Mouse (Mus musculus) C2C12 (cell line): ENCODE measurements around the gene Dhrs3. TPM values are rescaled to one million over a fixed set of nuclear protein-coding genes. Genes with fewer than 3 reads are reported as not detected.

ENCODE experiments used
- H3K27me3 ChIP-seq: one replicate; pipeline ENCODE4 v1.6.1; 2011; ENCODE audit not compliant: control insufficient read depth, insufficient read depth, insufficient read length
- H3K36me3 ChIP-seq: one replicate; pipeline ENCODE4 v1.6.1; 2011; ENCODE audit not compliant: control insufficient read depth, insufficient read depth
- H3K4me3 ChIP-seq: one replicate; pipeline ENCODE4 v1.5.1; 2011; ENCODE audit warnings: mild to moderate bottlenecking, control low read depth; ENCODE audit not compliant: poor library complexity, insufficient read depth, severe bottlenecking
- H3K79me2 ChIP-seq: one replicate; pipeline ENCODE4 v1.6.1; 2011; ENCODE audit not compliant: control insufficient read depth, insufficient read depth
- H3K79me3 ChIP-seq: one replicate; pipeline ENCODE4 v1.6.1; 2011; ENCODE audit warnings: low read depth, control low read depth
- H3ac ChIP-seq: one replicate; pipeline ENCODE3; 2011; ENCODE audit warnings: low read depth; ENCODE audit not compliant: control insufficient read depth, insufficient read length
- CEBPB ChIP-seq: IDR thresholded peaks from one replicate; pipeline ENCODE4 v1.6.1; 2011; ENCODE audit warnings: low read depth, mild to moderate bottlenecking, control low read depth, moderate library complexity
- CTCF ChIP-seq: IDR thresholded peaks from one replicate; pipeline ENCODE4 v1.5.1; 2011; ENCODE audit not compliant: control insufficient read depth, insufficient read depth, insufficient read length
- FOSL1 ChIP-seq: IDR thresholded peaks from one replicate; pipeline ENCODE4 v1.8.0; 2011; ENCODE audit warnings: mild to moderate bottlenecking, low read length; ENCODE audit not compliant: poor library complexity, insufficient read depth, severe bottlenecking
- MAX ChIP-seq: IDR thresholded peaks from one replicate; pipeline ENCODE4 v1.6.1; 2011; ENCODE audit warnings: mild to moderate bottlenecking, control low read depth
- MYOD1 ChIP-seq: IDR thresholded peaks from one replicate; pipeline ENCODE4 v1.6.1; 2011; ENCODE audit warnings: low read depth; ENCODE audit not compliant: control insufficient read depth, insufficient read length
- MYOG ChIP-seq: IDR thresholded peaks from one replicate; pipeline ENCODE4 v1.6.1; 2011; ENCODE audit not compliant: control insufficient read depth, insufficient read length; ENCODE audit errors: extremely low read depth
- USF1 ChIP-seq: IDR thresholded peaks from one replicate; pipeline ENCODE4 v1.6.1; 2011; ENCODE audit warnings: low read depth, mild to moderate bottlenecking, control low read depth, moderate library complexity
- polyA plus RNA-seq: library from polyadenylated mRNA; unstranded; fragments of >200 nt; fragmentation: generic; extraction: Trizol; gene quantifications from one replicate; pipeline ENCODE4 v1.2.1, GENCODE M21; 2012; ENCODE audit warnings: missing spikeins

Dhrs3 gene
- polyA plus RNA-seq, 1 experiment = 5.0 TPM

DNA sequence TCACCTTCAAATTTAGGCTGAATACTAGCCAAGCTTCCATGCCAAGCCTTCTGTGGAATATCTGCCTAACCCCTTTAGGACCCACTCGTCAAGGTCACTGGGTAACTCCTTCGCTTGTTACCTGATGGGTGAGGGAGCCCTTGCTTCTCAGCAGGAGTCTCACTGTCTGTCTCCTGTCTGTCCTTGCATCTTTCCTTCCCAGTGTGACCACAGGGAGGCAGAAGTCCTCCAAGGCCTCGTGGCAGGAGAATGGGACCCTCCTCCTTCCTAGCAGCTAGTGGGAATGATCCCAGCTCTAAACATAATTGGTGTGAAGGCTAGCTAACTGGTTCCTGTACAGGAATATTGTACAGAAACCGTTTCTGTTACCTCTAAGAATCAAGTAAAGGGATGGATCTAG lies 24.5 kb downstream of the Dhrs3 start:
- Histone ChIP-seq H3K27me3 (no peaks in the 10 kb centered on the region), H3ac (no peak overlapping the region), H3K4me3 (no peak overlapping the region), H3K79me2 (no peaks in the 10 kb centered on the region), H3K36me3 (no peaks in the 10 kb centered on the region), H3K79me3 (no peaks in the 10 kb centered on the region)
- TF ChIP-seq CEBPB (no peak), FOSL1 (no peak), MYOG (no peak), MAX (no peak), CTCF (no peak), MYOD1 (no peak), USF1 (no peak)

DNA sequence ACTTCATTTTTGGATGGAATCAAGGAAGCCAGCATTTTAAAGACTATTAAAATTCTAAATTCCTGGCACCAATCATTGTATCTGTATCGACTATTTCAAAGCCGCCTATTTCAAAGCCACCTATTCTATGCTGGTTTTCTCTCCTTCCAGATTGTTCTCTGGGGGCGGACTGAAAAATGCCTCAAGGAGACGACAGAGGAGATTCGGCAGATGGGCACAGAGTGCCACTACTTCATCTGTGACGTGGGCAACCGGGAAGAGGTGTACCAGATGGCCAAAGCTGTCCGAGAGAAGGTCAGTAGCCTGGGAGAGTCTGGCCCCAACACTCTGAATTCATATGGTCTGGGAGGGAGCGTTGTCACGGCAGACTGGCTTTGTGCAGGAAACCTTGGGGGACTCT lies 25.9 kb downstream of the Dhrs3 start:
- no peaks in the 10 kb centered on the region for H3K79me2 ChIP-seq
- no peak overlapping the region for H3ac ChIP-seq
- no peaks in the 10 kb centered on the region for H3K27me3 ChIP-seq
- H3K36me3 ChIP-seq = no peaks in the 10 kb centered on the region
- TF ChIP-seq MAX = no peak
- TF ChIP-seq MYOG = no peak
- no peak for TF ChIP-seq CEBPB
- H3K4me3 ChIP-seq = no peak overlapping the region
- H3K79me3 ChIP-seq = no peaks in the 10 kb centered on the region

DNA sequence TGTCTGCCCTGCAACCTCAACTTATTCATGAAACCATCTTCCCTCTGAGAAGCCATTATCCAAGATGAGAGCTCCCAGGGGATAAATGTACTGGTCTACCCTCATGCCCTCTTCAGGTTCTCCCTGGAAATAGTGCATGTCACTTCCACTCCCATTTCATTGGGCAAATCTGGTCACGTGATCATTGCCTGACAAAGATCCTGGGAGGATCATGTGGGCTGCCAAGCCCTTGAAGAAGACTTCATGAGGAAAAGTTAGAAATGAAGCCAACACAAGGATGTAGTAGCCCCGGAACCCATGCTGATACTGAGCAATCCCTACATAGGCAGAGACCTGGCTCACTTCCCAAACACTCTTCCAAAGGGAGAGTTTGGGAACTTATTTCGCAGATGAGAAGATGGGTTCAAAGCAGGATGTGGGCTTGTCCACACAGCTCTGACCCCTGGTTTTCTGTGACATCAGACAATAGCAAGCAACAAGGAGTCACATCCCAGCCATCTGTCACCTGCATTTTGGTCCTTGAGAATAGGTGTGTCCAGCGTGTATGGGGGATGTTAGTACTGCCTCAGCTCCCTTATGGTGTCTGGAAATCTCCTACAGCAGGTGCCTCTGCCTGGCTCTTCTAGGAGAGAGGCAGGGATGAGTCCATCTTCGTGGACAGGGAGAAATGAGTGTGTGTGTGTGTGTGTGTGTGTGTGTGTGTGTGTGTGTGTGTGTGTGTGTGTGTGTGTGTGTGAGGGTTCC lies 36.2 kb downstream of the Dhrs3 start:
- Histone ChIP-seq H3K79me2 (no peaks in the 10 kb centered on the region), H3K79me3 (no peaks in the 10 kb centered on the region), H3K27me3 (no peaks in the 10 kb centered on the region), H3K36me3 (no peaks in the 10 kb centered on the region), H3ac (no peak overlapping the region), H3K4me3 (no peak overlapping the region)
- TF ChIP-seq MYOG (no peak), USF1 (peak; percentile 56), CEBPB (no peak)

DNA sequence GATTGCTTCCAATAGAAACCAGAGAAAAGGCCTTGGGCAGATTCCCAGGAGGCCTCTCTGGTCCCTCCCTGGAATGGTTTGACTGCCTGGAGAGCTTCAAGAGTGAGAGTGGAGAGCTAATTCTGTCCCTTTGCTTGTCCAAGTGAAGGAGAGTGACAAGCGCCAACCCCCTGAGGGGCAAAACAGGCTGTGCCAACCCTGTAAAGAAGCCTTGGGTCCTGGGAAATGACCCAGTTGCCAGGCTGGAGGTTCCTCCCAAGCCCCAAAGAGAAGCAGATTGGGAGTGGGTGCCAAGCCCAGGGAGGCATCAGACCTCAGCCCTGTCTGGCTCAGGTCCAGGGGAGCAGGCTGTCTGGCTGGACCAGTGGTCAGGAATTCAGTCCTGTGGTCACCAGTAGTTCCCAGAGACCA lies 37.2 kb downstream of the Dhrs3 start:
- Histone ChIP-seq H3K79me3 (no peaks in the 10 kb centered on the region), H3K79me2 (no peaks in the 10 kb centered on the region), H3K27me3 (no peaks in the 10 kb centered on the region), H3ac (no peak overlapping the region), H3K36me3 (no peaks in the 10 kb centered on the region), H3K4me3 (no peak overlapping the region)
- no peak for TF ChIP-seq USF1

DNA sequence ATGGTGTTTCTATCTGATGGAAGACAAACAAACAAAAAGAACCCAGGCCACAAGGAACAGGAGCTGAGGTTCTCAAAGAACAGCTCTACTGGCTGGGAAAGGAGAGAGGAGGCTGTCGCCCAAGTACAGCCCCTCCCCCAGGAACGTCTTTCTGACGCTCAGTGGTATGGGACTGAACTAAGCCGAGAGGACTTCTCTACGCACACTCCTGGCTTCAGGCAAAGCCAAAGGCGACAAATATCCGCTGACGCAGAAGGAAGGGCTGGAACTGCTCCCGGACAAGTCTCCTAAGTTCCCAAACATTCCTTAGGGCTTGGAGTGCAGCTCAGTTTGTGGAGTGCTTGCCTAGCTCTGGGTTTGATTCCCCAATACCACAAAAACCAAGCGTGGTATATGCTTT lies 37.7 kb downstream of the Dhrs3 start:
- no peaks in the 10 kb centered on the region for H3K36me3 ChIP-seq
- TF ChIP-seq FOSL1 (no peak), USF1 (no peak), MYOG (no peak), MYOD1 (no peak)

DNA sequence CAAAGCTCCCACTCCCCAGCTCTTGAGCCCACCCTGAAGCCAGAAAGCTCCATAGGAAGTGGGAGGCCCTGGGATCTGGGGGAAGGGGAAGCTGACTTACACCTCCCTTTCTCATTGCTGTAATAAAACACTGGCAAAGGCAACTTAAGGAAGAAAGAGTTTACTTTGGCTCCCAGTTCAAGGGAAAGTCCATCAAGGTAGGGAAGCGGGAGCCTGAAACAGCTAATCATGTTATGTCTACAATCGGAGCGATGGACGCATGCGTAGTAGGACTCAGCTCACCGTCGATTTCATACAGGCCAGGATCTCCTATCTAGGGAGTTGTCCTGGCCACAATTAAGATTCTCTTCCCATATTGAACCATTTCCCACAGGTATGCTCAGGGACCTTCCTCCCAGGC lies 38.5 kb downstream of the Dhrs3 start:
- Histone ChIP-seq H3K27me3 (no peaks in the 10 kb centered on the region), H3ac (no peak overlapping the region), H3K36me3 (no peaks in the 10 kb centered on the region), H3K79me3 (no peaks in the 10 kb centered on the region), H3K4me3 (no peak overlapping the region), H3K79me2 (no peaks in the 10 kb centered on the region)
- no peak for TF ChIP-seq USF1
- TF ChIP-seq CEBPB = no peak
- no peak for TF ChIP-seq FOSL1
- no peak for TF ChIP-seq MYOG
- no peak for TF ChIP-seq MYOD1
- TF ChIP-seq MAX = no peak
- no peak for TF ChIP-seq CTCF

More for the DNA sequence above, 37.7 kb downstream of the Dhrs3 start:
- H3K27me3 ChIP-seq = no peaks in the 10 kb centered on the region
- no peaks in the 10 kb centered on the region for H3K79me2 ChIP-seq
- no peaks in the 10 kb centered on the region for H3K79me3 ChIP-seq
- H3K4me3 ChIP-seq = no peak overlapping the region
- H3ac ChIP-seq = no peak overlapping the region
